Mouse (Mus musculus): ENCODE results near the gene Mrpl49. TPM values are rescaled to one million over a fixed set of nuclear protein-coding genes. Genes with fewer than 3 reads are reported as not detected.

Mrpl49 gene
- total RNA-seq (2022), result 10 to 100 TPM; 52.0 to 61.8 (median 59.6) TPM

GRCm38 (mm10) chr19:6057313-6058096 lies at the start of gene Mrpl49, which contains the start of gene Fau:
Gene Mrpl49, minus strand, starts transcription at chr19:6057785.
Gene Fau, plus strand, starts transcription at chr19:6057844.
- peak; percentile 98 for DNase-seq

DNA sequence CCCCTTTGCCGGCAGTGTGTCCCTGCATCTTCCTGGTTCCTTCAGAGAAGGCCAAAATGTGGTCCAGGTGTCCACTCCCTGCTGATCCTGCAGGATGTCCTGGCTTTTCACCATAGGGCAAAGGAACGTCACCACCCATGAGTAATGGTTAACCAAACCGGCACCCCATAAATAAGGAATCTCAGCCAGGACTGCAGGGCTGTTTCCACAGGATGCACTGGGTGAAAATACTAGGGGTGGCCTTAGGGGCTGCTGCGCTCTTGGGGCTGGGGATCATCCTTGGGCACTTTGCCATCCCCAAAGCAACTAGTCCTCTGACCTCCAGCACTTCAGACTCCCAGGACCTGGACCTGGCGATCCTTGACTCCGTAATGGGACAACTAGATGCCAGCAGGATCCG lies 48.0 kb upstream of the Mrpl49 start, which contains the start of gene Naaladl1:
TSS of gene Naaladl1 (plus strand) at position 197 of the 400 bp plus-strand sequence.
- DNase-seq, result no peak

DNA sequence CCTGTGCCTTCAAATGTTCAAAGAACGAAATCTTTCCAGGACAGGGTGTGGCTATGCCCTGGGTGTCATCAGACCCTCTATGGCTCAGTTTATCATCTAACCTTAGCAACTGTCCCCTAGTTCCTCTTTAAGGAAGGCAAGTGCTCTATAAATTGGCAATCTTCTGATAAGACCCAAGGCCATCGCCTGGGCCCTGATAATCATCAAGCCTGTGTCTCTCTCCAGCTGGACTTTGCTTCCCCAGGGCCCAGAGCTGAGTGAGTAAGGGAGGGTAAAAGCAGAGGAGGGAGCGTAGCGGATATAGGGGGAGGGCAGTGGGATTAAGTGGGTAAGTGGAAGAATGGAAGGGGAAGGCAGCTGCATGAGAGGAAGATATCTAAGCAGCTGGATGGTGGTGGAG lies 46.9 kb upstream of the Mrpl49 start:
- no peak for DNase-seq

GRCm38 (mm10) chr19:6102169-6102853 lies 44.7 kb upstream of the Mrpl49 start:
- DNase-seq, result no peak

- DNase-seq, result no peak
Measured at GRCm38 (mm10) chr19:6101186-6101585, 43.6 kb upstream of the Mrpl49 start.

DNA sequence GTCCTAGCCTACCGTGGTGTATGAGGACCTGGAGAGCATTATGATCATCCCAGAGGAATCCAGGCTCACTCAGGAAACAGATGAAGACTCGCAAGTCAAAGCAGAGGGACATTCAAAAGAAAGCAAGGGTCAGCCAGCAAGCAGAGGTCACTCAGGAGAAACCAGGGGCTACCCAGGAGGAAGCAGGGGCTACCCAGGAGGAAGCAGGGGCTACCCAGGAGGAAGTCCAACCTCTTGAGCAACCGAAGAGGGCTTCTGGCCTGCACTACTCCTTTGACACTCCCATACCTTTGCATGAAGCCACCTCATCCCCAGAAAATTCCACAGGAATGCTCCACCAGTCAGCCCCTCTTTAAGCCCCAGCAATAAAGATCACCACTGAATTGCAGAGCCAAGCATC lies 40.3 kb upstream of the Mrpl49 start:
- DNase-seq, result no peak

DNA sequence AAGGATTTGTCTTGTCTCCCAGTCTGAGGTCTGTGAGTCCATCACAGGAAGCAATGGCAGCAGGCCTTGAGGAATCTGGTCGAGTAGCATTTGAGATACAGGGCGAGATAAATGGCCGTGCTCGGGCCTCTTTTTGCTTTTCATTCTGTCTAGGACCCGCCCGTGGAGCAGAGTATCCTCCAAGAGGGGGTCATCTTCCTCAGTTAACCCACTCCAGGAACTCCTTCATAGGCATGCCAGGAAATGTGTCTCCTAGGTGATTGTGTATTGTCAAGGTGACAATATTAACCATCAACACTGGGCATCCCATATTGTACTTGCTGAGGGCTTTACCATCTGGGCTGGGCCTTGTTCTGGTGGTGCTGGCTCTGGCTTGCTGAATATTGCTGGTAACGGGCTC lies 36.5 kb upstream of the Mrpl49 start, which contains the start of gene AC131692.1:
TSS of gene AC131692.1 (plus strand) at position 301 of the 400 bp plus-strand sequence.
- DNase-seq, result no peak

DNA sequence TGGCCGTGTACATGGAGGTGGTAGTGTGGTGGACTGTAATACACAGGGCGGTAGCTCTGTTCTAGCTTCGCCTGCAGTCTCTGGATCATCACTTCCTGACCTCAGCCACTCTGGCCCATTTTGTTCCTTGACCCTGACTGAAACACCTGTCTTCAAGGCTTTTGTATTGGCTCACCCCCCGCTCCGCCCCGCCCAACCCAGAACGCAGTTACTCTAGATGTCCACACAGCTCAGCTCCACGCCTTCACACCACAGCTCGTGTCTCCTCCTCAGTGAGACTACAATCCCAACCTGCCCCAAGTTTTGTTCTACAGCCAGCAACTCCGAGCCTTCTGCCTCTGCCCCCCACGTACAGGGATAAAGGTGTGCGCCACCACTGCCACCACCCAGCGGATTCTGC lies 31.3 kb upstream of the Mrpl49 start:
- no peak for DNase-seq

DNA sequence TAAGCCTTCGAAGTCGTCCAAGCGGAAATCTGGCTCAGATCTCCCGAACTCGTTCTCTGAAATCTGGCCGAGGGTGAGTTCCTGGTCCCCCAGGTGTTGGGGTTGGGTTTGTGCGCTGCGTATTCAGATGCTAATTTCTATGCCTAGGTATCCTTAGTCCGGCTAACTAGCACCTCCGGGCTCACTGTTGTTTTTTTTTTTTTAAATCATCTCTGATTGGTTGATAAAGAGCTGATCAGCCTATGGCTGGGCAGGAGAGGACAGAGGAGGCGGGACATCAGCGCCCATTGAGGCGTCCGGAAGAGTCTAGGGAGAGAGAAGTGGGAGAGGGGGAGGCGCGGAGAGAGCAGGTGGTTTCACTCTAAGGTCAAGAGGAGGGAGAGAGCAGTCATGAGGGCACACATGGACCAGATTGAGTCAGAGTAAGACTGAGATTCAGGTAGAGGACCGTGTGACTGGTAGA lies 27.9 kb upstream of the Mrpl49 start:
- no peak for DNase-seq

GRCm38 (mm10) chr19:6084478-6085248 lies 27.1 kb upstream of the Mrpl49 start, which contains the start of the genes Zfpl1 and Cdca5:
Gene Zfpl1, minus strand, starts transcription at chr19:6084956.
Gene Cdca5, plus strand, starts transcription at chr19:6084983.
- peak; percentile 96 for DNase-seq

- DNase-seq, result no peak
Measured at GRCm38 (mm10) chr19:6082156-6082555, 24.6 kb upstream of the Mrpl49 start, which contains the start of gene Gm28374. Gene Gm28374, minus strand, starts transcription at chr19:6082256.

GRCm38 (mm10) chr19:6079983-6080480 lies 22.4 kb upstream of the Mrpl49 start, which contains the start of gene Tmem262:
Gene Tmem262, plus strand, starts transcription at chr19:6080033.
- no peak for DNase-seq

DNA sequence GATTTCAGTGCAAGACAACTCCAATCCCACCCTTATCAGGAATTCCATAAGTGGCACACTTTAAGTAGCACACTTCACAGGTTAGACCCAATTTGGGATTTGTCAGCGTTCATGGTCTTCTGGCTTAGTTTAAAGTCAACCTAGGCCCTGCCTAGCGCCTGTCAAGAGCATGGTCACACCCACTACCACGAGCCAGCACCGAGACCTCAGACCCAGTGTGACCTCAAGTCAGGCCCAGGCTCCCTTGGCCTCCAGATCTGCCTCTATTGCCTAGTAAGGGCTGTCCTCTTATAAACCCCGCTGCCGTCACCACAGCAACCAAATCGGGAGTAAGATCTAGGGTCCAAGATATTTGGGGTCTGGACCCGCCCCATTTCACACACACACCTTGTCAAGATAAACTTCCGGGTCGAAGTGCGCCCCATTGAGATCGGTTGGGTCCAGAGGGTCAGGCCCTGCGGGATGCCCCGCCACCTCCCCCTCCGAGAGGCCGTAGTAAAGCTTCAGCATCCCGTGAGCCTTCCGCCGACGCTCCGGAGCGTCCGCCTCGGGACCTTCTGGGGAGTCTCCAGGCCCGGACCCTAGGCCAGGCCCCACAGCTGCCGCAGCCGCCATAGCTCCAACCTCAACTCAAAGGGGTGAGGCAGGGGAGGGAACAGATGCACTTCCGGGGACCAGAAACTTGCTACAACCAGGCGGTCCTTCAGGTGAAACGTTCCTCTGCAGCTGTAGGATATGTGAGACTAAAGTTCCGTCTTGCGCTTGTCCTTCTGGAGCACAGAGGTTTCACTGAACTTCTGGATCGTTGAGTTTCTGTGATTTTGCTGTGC lies 19.2 kb upstream of the Mrpl49 start, which contains the start of gene Vps51:
TSS of gene Vps51 (minus strand) at position 668 of the 830 bp plus-strand sequence.
- peak; percentile 80 for DNase-seq

DNA sequence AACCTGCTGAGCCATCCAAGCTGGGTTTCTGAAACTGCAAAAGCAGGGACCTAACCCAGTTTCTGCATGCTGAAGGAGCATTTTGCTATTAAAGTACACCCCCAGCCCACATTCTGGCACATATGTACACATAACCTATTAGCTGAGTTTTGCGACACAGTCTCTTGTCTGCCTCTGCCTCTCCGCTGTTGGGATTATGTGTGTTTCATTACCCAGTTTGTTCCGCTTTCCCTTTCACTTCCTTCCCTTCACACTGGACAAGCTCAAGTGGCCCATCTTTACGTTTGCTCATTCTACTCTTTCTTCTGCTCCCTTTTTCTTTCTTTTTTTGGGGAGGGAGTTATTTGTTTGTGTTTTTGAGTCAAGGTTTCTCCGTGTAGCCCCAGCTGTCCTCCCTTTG lies 16.3 kb upstream of the Mrpl49 start:
- no peak for DNase-seq

GRCm38 (mm10) chr19:6071261-6071660 lies 13.7 kb upstream of the Mrpl49 start:
- DNase-seq, result no peak

DNA sequence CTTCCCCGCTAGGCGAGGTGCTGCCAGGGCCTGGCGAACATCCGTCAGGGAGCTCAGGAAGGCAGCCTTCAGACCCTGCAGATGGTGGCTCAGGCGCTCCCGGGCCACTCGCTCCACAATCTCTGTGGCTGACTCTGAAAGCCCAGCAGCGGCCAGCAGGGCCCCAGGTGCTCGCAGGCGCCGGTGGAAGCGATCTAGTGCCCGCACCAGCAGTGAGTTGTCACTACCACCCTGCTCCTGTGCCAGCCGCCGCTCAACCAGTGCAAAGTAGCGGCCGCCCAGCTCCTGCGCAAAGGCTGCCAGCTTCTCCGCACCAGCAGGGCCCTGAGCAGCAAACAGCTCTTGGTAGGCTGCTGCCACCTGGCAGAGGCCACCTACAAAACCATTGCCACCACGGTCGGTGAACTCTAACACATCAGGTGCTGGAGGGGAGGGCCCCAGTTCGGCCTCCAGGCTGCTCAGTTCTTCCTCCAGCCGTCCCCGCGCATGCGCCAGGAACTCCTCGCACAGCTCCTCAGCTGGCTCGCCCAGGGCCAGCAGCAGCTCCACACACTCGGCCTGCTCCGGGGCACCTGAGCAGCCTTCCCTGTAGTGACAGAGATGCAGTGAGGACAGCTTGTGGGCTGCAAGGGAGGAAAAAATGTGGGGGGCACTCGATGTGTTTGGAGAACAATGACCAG lies 13.1 kb upstream of the Mrpl49 start:
- no peak for DNase-seq

DNA sequence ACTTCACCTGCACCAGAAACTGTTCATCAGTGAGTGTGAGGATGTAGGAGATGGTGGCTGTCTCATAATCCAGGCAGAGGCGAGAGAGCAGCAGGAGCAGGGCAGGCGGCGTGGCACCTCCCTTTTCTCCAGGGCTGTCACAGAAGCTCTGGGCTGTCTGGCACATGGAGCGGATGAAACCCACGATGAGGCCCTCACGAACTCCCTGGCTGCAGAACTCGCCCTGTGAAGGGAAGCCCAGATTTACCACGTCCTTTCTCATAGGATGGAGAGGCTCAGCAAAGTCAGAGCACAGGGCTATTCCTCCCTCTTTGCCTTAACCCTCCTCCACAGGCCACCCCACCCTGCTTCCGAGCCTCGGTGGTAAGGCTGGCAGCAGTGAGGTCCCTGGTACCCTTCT lies 12.3 kb upstream of the Mrpl49 start:
- DNase-seq, result no peak

DNA sequence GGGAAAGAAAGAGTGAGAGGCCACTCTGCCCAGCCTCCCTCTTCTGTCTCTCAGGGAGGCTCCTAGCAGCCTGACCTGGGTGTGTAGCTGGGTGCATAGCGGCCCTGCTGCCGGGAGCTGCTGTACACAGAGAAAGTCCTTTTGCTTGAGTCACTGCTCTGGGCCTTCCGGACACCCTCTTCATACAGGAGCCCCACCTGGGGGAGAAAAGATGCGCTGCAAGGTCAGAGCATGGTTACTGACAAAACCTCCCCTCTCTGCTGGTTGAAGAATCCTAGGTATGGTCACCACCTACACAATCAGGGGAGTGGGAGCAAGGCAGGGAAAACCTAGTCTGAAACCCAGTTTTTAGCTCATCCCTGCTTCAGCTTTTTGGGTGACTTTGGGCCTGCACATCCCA lies 11.4 kb upstream of the Mrpl49 start:
- DNase-seq, result no peak

- peak; percentile 93 for DNase-seq
Measured at GRCm38 (mm10) chr19:6067724-6068415, 10.3 kb upstream of the Mrpl49 start, which contains the start of gene Tm7sf2. Gene Tm7sf2, minus strand, starts transcription at chr19:6068373.
